Mouse (Mus musculus) layer of hippocampus, postnatal 36 days (tissue): ENCODE measurements around the gene Cfap300. TPM values are rescaled to one million over a fixed set of nuclear protein-coding genes. Genes with fewer than 3 reads are reported as not detected.
A peak's percentile ranks its signal among the peaks of the same experiment; 100 is the strongest.

ENCODE experiments used
- DNase-seq, 2 experiments: peaks; one replicate each; pipeline ENCODE4 v3.0.0; 2022
- total RNA-seq, 2 experiments: library from RNA; stranded (reverse); gene quantifications; 2 replicates each; pipeline ENCODE4 v1.2.3; 2021

Gene Cfap300
- total RNA-seq: 10 to 100 TPM; 10.1 to 11.9 TPM

DNA sequence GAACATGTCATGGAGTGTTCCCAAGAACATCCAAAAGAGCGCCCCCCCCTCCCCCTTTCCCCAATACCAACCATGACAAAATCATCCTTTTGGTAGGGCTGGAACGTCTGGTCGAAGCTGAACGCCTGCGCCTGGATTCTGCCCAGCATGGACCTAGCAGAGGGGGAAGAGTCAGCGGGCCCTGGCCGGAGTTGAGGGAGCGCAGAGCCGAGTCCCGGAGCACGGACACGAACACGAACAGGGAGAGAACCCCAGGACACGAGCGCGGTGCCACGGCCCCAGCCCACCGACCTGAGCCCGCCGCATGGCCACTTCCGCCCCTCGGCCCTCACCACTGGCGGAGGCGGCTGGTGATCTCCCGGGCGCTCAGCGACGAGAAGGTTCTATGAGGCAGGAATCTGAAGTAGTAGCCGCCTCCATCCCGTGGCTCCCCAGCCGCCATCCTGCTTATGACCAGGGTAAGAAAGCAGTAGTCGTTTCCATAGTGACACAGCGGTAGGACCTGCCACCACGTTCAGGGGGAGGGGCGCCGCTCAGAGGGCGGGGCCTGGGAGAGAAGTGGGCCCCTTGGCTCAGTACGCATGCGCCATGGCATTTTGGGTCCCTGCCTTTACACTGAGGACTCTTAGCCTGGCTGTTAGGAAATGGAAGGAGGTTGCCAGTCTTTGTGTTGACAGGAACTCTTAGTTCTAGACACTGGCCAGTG, at the start of gene Cfap300:
Gene Cfap300 (minus strand): TSS at position 486 of the 706 bp plus-strand sequence.
- peak; percentile 94 to 95 for DNase-seq

DNA sequence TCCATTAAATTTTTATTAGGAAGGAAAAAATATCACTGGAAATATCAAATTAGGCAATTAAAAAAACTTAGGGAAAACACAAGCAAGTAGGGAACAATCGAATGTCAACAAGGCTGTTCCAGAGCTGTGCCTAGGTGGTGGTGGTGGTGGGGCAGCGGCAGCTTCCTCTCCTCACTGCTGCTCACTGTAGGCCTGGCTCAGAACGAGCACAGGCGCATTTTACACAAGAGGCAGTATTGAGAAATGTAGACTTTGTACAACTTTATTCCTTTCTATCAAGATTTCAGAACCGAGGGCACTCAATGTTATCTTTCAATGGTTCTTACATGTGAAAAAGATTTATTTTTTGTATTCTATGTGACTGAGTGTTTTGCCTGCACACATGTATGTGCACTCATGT, 36.3 kb upstream of the Cfap300 start:
- no peak for DNase-seq

DNA sequence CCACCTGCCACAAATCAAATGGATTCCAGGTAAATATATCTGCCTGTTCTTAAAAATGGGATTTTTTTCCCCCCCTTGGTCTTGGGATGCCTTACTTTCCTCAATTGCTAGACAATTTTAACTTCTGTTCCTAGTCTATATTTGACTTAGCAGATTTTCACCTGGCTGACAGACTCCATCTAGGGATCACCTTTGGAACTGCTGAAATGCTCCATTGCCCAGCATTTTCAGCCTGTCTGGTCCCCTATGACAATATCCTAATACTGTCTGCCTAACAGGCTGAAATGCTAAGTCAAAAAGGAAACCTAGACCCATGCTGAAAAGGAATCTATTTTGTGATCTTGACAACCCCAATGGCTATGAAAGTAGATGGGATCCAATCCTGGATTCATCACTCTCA, 31.7 kb upstream of the Cfap300 start:
- no peak for DNase-seq

DNA sequence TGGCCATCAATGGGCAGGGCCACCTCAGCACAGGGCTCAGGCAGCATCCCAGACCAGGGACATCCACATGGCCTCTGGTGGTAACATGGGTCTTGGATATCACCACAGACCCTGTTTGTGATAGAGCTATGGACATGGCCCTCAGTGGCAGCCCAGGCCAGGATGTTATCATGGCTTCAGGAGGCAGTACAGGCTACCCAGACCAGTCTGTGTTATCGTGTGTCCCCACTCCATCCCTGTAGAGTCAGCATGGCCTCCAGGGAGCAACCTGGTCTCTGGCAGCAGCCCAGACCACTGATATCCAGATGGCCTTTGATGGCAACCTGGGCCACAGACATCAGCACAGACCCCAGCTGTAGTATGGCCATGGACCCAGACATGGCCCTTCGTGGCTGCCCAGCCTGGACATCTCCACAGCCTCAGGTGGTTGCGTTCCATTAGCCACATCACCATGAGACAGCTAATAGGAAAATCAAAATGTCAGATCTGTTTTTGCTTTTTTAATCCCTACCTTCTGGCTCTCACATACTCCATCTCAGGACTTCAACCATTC, 30.7 kb upstream of the Cfap300 start:
- DNase-seq: no peak

DNA sequence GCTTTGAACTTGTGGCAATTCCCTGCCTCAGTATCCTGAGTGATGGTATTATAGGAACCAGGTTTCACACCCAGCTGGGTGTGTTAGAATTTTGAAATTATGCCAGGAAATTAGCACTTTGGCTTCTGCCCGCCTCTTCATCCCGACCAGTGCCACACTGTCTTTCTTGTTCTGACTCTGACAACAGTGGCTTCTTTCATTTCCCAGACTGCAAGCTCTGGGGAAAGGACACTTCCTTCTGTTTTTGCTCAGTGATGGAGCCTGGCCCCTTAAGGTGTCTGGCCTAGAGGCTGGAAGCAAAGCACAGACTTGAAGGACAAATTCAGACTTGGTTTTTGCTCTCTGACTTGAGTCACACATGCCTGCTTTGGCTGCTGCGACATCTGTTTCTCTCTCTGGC, 17.0 kb upstream of the Cfap300 start:
- DNase-seq: peak in 1 of 2 experiments; percentile 9

DNA sequence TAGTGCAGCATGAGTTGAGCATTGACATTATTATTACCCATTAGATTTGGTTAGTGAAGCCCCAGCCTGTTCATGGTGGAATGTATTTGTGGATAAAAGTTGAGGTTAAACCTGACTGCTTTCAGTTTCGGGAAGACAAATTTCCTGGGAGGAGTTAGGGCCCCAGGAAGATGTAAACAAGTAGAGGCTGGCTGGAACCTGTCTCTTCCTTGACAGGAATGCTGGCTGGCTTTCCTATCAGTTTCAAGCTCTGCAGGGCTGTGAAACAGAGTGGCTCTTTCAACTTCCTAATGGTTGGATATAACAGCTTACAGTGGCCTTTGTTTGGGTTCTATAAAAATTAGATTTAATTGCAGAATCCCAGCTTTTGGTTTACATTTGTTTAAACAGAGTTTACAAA, 12.2 kb upstream of the Cfap300 start:
- DNase-seq: no peak

DNA sequence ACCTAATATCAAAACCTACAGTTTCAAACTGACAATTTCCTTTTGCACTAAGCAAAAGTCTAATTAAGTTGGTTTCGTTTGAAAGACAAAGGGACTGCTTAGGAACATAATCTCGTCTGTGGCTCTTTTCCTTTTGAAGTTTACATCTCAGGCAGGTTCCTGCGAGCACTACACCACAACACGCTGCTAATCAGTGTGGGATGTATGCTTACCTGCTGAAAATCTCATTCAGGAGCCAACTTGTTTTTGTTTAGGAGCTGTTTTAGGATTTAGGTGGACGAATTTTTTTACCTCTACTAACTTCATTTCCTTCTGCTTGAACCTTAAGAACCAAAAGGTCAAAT, 393 bp upstream of the Cfap300 start:
- DNase-seq: no peak

DNA sequence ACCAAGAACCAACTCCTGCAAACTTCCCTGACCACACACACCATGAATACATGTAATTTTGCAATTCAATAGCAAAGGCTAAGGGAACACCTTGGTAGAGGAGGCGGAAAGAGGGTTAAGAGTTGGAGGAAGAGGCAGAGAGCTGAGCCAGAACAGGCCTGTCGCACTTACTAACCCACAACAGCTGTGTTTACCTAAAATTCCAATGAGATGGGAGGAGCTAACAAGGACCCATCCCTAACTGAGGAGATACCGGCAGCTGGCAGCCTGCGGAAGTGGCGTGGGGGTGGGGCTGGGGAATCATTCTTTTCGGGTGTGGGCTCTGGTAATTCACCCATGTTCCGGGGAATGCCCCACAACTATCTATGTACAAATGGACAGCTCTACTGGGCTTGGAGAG, 7.1 kb downstream of the Cfap300 start:
- no peak for DNase-seq

DNA sequence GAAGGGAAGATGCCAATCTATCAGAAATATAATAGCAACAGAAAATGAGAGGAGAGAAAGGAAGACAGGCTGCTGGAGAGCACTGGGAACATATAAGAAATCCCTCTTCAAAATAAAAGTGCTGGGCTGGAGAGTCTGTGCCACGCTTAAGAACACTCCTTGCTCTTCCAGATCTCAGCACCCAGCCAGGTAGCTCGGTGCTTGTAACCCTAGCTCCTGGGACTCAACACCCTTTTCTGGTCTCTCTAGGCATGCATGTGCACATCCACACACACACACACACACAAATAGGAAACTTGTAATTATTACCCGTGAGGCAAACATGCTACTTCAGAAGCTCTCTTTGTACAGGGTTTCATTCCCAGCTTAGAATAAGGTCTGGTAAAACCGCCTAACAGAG, 7.5 kb downstream of the Cfap300 start:
- no peak for DNase-seq

DNA sequence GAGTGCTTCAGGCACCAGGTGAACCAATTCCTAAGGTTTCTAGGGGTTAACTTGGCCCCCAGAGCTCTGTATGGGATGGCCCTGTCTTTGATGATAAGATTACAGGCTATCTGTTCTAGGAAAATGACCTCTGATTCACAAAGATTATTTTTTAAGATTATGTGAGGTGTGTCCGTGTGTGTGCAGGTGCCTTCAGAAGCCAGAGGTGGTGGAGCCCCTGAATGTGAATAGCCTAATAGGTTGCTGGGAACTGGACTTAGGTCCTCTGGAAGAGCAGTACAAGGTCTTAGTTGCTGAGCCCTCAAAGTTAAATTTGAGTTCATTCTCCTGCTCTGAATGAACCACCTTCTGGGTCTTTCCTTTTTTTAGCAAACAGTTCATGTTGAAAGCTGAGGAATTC, 8.5 kb downstream of the Cfap300 start:
- no peak for DNase-seq

DNA sequence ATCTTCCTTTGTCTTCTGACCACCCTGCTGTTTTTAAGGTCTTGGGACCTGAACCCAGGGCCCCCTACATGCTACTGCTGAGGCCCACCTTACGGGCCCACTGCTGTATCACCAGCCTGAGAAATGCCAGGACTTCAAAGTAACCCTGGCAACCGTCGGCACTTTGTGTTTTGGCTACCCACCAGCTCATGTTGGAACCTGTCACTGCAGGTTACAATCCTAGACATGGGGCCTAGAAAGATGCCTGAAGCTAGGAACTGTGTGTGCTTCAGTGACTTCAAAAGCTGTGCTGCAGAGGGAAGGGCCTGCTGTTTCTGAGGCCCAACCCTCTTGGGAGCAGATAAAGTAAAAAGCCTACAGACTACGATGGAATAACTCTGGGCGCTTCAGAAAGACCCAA, 9.8 kb downstream of the Cfap300 start:
- no peak for DNase-seq

DNA sequence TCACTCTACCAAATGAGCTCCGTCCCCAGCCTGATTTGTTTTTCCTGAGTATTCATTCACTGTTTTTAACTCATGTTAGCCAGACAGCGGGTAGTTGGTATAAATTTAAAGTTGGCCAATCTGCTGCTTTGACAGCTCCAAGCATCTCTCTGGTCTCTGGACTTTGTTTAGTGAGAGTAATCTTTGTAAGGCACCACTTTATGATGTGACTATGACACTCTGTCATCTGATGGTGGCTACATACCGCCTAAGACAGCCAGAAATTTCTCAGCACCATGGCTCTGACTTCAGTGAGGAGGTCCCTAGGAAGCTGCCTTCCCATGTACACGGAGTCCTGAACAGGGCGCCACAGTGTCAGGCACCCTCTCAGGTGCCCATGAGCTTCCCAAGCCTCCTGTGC, 24.0 kb downstream of the Cfap300 start:
- DNase-seq: no peak

DNA sequence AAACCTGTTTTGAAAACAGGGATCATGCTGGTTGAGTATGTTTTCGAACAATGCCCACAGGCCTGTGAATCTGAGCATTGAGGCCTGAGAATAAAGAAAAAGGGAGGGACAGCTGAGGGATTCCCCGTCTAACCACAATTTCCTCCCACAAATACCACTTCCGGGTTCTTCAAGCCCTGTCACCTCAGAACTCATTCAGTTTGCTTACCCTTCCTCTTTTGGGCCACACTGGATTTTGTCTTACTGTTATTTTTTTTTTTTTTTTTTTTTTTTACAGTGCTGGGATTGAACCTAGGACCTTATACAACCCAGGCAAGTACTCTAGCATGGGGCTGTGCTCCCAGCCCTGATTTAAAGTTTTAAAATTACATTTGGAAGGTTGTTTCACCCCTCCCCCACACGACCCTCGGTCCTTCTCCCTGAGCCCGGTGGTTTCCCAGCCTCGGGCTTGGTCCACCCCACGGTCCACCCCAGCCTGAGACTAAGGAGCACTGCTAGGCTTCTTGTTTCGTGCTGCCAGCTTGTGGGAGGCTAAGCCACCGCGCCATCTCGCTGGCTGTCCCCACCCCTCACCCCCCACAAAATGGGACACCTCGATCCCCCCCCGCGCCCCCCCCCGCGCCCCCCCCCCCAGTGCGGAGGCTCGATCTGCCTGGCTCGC, 25.2 kb downstream of the Cfap300 start:
- no peak for DNase-seq

DNA sequence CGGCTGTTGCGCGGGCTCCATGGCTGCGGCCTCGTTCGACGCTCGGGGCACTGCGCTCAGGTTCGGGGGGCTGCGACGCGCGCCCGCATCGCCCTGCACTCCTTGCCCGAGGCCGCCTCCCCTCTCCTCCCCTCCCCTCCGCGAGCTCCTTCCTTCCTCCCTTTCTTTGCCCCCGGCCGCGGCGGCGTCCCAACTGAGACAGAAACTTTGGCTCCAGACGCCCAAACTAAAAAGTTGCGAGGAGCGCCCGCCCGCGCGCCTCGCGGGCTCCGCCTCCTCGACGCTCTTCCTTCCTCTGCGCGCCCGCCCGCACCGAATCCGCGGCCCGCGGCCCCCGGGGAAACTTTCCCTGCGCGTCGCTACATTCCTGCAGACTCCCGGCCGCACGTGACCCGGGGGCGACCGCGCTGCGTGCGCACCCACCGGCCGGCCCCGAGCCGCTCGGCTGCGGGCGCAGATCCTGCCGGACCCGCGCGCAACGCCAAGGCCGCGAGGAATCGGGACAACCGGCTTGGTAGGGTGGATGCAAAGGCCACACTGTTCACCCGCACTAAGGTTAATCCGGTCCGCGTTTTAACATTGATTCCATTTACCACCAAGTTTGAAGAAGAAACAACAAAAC, 38.1 kb downstream of the Cfap300 start, which contains the start of gene Yap1:
Gene Yap1 (minus strand): TSS at position 227 of the 622 bp plus-strand sequence.
- peak; percentile 71 to 72 for DNase-seq

DNA sequence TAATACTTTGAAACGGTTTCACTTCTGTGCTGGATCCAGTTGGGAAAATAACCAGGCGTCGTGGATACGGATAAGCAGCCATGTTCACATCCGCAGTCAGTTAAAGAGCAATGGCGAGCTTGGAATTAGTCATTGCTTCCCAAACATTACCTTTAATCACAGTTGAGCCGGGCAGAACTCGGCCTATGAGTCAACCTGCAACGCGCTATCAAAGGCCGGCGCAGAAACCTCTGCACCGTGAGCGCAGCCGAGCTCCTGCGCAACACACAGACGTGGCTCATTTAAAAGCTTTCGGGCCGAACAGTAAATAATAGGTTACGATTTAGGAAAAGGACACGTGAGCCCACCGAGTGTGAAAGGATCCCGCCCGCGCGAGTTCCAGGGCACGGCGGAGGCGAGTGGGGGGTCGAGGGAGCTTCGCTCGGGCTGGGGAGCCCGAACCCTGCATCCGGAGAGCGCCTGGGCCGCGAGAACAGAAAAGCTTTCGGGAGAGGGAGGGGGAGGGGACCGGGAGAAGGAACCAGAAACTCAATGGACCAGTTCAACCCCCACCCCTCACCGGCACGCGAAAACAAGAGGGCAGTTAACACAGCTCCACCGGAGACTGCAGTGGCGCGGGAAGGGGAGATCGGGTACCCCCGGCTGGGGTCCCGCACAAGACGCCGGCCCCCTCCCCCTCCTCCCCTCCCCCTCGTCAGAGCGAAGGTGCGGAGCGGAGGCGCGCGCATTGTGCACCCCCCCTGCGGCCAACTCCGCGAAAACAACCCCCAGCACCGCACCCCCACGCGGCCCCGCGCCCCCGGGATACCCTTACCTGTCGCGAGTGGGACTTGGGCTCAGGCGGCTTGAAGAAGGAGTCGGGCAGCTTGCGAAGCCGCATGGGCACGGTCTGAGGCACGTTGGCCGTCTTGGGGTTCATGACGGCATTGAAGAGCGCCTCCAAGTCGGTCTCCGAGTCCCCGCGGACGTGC, 39.0 kb downstream of the Cfap300 start:
- DNase-seq: peak; percentile 31 to 37

DNA sequence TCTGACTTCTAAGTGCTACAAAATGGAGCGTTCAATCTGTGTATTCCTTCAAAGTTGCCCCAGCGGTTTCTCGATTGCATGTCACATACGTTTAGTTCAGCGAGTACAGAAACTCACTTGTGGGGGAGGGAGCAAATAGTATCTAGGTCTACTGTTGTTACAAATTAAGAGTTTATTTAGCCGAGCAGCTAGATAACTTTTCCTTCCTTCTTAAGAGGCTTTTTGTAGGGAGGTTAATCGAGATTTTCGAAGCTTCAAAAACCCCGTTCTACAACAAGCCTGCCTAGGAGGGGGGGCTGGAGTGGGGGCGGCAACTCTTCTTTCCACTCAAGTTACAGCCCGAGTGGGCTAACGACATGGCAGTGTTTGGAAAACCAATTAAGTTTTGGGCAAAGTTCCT, 39.8 kb downstream of the Cfap300 start:
- no peak for DNase-seq

DNA sequence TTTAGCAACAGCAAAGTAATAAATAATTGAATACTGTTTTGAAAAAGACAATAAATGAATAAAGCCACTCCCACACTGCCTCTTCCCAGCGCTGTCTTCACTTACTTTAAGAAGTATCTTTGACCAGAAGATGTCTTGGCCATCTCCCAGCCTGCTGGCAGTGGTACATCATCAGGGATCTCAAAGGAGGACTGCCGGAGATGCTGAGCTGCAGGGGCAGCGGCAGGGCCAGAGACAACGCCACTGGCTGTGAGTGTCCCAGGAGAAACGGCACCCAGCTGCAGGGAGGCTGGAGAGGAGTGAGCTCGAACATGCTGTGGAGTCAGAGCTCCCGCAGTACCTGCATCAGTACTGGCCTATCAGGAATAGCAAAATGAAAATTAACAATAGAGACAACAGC, 41.3 kb downstream of the Cfap300 start:
- no peak for DNase-seq

DNA sequence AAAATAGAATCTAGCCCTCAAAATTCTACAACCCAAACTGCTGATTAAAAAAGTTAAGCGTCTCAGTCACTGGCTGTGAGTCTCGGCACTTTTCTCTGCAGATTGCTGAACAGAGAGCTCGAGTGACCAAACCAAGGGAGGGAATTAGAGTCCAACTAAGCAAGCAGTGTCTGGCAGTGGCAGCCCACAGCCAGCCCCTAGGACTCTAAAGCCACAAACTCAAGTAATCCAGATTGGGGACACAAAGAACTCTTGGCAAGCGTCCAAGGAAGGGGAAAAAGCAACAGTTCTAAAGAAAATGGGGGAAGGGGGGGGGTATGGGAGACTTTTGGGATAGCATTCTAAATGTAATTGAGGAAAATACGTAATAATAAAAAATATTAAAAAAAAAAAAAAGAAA, 48.3 kb downstream of the Cfap300 start:
- no peak for DNase-seq

DNA sequence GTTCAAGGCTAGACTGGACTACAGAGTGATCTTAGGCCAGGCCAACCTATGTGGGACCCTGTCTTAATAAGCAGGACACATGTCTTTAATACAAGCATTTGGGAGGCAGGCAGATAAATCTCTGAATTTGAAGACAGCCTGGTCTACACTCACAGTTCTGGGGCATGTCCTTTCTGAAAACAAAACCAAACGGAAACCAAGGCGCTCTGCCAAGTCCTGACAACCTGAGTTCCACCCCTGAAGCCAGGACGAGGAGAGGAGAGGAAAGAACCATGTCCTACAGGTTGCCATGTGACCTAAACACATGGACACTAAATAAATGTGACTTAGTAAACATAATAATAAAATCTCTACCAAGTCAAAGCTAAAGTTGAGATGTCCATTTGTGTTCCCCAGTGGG, 50.0 kb downstream of the Cfap300 start:
- DNase-seq: no peak

DNA sequence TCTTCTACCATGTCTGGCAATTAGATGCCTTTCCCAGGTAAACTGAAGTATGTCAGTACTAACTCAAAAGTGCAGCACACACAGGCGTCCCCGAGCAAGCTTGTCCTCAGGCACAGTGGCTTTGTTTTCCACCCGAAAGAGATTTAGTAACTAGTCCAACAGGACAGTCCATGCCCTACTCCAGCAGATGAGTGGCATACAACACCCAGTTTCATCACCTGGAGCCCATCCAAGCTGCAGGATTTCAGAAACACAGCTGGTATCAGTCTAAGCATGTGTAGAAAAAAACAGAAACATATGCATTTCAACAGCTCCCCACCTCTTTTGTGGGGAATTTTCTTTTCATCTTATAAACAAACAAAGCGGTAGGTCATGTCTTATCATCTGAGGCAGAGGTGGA, 51.7 kb downstream of the Cfap300 start:
- no peak for DNase-seq

DNA sequence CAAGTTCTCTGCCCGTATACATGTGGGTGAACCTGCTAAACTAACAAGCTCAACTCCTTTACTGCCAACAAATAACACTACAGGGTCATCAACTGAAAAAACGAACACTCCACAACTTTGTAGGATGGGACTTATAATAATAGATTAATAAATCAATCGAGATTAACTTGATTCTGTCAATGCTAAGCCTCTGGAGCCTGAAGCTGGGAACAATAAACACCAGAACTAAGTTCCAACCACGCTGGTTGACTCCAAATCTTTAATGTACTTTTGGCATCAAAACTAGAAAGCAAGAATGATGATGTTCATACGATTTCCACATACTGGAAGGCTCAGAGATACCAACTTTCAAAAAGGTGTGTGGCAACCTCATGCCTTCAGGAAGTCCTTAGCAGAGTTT, 55.5 kb downstream of the Cfap300 start:
- no peak for DNase-seq

DNA sequence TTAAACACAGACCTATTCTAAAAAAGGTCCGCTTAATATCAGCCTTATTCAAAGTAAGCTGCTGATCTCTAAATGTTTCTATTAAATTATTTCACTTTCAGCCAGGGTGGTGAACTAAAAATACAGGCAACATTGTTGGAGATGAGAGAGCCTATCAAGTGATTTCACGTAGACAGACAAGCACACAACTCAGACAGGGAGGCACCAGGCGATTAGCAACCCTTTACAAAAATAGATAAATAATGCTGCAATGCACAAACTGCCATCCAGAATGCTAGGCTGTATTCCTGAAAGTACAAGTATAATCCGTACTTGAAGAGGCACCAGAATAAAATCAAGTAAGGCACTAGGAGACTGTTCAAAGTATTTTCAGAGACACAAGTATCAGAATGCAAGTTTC, 58.3 kb downstream of the Cfap300 start:
- no peak for DNase-seq

DNA sequence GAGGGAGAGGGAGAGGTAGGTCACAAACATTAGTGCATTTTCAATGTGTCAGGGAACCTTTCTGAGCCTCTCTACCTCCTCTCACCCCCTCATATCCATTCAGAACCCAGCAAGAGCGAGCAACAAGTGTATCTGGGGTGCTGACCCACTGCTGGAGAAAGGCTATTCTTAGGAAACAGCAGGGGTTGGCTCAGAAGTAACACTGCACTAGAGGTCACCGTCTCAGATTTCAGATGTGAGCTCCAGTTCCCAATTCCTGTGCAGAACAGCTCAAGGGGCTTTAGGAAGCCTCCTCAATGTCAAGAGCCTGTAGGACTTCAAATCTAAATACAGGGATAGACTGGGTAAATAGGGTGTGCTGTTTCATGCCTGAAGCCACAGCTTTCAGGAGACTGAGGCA, 59.0 kb downstream of the Cfap300 start:
- no peak for DNase-seq
